Mouse (Mus musculus) megakaryocyte-erythroid progenitor cell, adult 5-6 weeks (primary cell): ENCODE measurements at regions not wholly inside any gene's neighbourhood (a gene's known extent, or its start where the extent isn't known, plus 50 kb on each side); places are given as distances from the start of the nearest gene placed in this dataset.

ENCODE experiments used
- ATAC-seq: replicated peaks from 2 replicates; pipeline ENCODE4 v1.8.0; 2016; ENCODE audit warnings: mild to moderate bottlenecking, inconsistent platforms; ENCODE audit not compliant: severe bottlenecking, poor library complexity, low FRiP score, low TSS enrichment

DNA sequence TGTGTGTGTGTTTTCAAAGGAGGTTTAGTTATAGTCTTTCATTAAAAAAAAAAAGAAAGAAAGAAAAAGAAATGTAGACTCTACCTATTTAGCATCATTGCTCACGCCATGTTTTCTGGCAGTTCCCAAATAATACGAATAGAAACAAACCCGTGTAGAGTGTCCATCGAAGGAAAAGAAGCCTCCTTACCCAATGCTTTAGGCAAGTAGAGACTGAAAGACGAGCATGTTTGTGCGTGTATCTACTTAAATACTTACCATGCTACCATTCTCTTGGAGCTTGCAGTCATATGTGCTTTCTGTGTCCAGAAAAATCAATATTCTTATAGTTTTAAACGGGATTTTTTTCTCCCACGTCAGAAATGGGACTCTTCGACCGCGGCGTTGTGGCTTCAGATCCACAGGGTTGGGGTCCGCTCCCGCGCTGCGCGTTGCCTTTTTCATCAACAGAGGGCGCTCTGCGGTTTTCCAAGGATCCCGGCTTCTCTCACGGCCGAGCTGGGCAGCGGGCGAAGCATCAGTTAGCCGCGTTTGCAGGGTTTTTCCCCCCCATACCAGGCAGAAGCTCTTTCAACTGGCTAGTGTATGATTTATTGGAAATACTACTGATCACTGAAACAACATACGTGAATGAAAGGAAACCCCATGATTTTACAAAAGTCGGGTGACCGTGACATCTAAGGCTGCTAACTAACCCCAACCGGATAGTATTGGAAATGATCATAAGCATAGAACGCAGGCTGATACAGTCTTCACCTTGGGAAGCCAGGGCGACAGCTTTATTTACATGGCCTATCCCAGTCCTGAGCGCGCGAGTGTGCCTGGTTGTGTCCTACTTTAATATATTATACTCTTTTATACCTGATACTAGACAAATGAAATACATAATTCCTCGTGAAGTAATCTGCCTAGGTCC, 156.5 kb upstream of the Sp4 start:
- peak; percentile 73 for ATAC-seq

- ATAC-seq, result no peak
Observed at GRCm38 (mm10) chr12:118455609-118456008, 154.4 kb upstream of the Sp4 start.

GRCm38 (mm10) chr12:118439626-118440025, 138.4 kb upstream of the Sp4 start:
- no peak for ATAC-seq

DNA sequence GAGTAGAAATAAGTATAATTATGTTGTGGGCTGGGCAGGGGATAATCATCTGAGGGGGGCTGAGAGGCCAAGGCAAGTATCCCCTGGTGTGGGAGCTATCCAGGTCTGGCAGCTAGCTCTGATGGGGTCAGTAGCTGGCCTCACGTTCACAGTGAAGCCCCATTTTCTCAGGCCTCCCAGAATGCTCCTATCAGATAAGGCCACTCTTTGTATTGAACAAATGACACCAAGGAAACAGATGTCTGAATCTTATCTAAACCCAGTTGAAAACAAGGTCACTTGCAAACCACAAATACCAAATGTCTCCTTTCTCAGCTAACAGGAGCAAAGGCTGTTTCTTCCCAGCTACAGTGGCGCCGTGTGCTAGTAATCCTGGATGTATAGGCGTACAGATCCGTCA, 137.6 kb upstream of the Sp4 start:
- peak; percentile 81 for ATAC-seq

DNA sequence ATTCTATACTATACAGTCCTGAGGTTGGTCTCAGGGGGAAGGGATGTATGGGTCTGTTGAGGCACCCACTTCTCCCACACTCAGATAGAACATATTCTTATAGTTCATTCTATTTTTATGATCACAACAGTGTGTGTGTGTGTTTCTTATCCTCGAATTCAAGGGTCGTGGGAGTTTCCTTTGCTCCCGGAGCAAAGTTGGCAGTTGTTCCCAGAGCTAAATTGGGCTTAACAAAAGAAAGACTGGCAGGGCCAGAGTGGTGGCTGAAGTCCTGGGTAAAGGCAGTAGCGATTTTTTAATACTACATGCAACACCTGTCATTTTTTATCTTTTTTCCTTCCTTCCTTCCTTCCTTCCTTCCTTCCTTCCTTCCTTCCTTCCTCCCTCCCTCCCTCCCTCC, 131.5 kb upstream of the Sp4 start:
- ATAC-seq, result no peak

- ATAC-seq, result no peak
Observed at GRCm38 (mm10) chr12:118428384-118428783, 127.1 kb upstream of the Sp4 start.

GRCm38 (mm10) chr12:118415956-118416355, 114.7 kb upstream of the Sp4 start:
- no peak for ATAC-seq

- ATAC-seq, result peak; percentile 58
Observed at GRCm38 (mm10) chr12:118411767-118412430, 110.7 kb upstream of the Sp4 start.

DNA sequence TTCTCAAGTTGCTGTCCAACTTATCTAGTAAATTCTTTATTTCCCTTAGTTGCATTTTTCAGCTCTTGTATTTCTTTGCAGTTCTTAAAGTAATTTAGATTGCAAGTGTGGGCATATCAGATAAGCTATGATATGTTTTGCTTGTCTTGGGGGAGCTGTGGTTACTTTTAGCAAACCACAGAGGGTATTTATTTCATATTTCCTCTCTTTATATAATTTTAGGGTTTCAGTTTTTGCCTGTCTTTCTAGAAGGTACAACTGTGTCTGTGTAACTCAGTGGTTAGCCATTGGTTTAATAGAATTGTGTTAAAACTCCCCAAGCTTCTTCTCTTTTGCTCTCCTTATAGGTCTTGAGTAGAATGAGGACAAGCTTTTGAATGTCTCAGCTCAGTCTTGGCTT, 109.7 kb upstream of the Sp4 start:
- ATAC-seq, result no peak

DNA sequence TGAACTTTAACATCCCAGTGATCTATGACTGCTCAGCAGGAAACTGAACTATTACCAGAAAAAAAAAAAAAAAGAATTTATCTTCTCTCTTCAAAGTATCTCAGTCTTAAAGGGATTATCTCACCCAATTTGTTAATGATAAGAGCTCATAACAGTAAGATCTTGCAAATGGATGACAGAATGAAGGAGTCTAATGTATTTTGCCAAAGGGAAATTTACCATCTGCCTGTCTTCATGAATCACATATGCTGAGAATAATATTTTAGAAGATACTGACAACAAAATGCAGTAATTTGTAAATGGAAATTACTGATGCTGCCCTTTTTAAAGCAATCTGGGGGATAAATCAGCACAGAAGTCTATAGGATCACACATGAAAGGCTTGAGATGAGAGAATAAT, 103.9 kb upstream of the Sp4 start:
- ATAC-seq, result no peak

DNA sequence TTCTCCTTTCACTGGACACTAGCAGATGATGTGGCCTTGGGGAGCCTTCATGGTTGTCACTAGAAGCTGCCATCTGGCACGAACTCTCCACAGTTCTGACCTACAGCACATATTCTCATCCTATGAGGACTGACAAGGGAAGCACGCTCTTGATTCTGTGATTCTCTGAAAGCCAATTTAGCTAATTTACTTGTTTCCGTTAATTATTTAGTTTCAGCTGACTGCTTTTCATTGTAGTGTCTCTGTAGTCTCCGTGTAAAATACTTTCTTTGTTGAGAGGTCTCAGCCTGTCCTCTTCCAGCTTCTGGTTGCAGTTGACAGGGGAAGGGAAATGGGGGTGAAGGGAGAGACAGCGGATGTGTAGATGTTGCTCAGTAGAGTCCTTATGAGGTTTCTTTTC, 102.9 kb upstream of the Sp4 start:
- no peak for ATAC-seq

DNA sequence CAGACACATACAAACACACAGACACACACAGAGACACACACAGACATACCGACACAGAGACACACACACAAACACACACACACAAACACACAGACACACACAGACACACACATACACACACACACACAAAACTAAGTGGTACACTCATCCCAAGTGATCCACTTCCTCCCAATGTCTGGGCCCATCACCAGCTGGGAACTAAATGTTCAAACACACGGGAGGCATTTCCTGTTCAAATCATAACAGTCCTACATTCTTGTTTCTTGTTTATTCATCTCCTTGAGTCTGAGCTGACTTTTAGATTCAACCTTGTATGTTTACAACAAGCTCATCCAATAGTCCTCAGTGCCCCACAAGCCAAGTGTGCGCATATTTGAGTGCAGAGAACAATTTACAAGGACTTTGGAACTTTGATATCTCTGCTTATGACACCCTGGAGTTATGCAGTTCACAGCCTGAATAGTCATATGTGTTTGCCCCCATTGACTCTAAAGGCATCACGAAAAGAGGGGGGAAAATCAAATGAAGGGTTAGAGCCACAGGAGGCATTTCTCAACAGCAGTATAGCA, 102.4 kb upstream of the Sp4 start:
- no peak for ATAC-seq

- ATAC-seq, result peak; percentile 67
Observed at GRCm38 (mm10) chr12:118401377-118401776, 100.1 kb upstream of the Sp4 start.

DNA sequence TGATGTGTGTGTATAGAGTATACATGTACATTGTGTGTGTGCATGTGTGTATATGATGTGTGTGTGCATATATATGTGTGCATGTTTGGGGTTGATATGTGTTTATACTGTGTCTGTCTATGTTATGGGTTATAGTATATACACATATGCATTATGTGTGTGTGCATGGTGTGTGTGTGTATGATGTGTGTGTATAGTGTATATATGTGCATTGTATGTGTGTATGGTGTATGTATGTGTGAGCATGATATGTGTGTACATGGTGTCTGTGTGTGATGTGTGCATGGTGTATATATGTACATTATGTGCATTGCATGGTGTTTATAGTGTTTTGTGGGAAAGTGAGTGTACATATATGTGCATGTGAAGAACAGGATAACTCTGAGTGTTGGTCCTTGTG, 90.4 kb upstream of the Sp4 start:
- ATAC-seq, result no peak

DNA sequence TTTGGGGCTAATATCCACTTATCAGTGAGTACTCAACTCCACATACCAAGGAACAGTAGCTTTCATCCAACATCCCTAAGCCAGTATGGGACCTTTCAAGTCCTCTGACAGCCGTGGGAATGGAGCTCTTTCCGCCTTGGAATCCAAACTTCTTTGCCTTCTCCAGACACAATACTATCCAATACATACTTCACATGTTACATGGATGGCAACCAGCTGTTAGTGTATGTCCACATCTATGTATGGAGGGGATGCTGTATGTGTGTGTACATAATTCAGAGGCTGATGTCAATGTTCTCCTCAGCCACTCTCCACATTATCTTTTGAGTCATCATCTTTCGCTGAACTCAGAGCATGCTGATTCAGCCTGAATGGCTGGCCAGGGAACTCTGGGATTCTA, 79.8 kb upstream of the Sp4 start:
- ATAC-seq, result no peak

DNA sequence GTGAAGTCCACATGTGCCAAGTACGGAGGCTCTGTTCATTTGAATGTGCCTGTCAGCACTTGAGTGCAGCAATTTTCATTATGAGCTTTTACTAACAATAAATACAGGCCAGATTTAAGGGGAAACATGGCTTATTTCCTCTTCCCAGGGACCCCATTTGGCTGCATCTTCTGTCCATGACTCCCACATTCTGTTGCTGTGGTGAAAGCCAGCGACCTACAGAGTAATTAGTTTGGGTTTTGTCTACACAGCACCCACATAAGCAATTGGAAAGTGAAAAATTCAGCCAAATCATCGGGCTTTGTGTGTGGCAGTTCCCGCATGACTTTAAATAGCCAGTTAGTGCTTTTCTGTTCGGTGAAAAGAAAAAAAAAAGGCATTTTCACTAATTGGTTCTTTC, 76.7 kb upstream of the Sp4 start:
- ATAC-seq, result no peak

- ATAC-seq, result peak; percentile 72
Observed at GRCm38 (mm10) chr12:118376521-118377493, 75.6 kb upstream of the Sp4 start.

DNA sequence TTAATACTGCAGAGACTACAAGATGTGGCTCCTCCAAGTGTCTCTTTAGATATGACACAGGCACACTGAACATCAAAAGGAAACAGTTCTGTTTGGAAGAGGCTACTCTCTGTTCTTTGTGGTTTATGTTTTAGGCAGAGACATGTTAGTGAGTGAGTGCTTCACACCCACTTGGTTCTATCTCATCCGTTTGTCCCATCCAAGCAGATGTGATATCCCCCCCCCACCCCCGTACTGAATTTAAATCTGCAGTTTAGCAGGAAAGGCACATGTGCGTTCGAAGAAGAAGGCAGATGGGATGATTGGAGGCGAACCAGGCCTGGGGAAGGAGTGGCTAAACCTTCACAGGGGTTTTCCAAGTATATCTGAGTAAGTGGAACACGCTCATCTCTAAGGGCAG, 72.0 kb upstream of the Sp4 start:
- ATAC-seq, result peak; percentile 23

GRCm38 (mm10) chr12:118371905-118372304, 70.7 kb upstream of the Sp4 start:
- ATAC-seq, result no peak
